Comparison of ENCODE assay signal across 17 mouse cellular contexts in the genomic region with DNA sequence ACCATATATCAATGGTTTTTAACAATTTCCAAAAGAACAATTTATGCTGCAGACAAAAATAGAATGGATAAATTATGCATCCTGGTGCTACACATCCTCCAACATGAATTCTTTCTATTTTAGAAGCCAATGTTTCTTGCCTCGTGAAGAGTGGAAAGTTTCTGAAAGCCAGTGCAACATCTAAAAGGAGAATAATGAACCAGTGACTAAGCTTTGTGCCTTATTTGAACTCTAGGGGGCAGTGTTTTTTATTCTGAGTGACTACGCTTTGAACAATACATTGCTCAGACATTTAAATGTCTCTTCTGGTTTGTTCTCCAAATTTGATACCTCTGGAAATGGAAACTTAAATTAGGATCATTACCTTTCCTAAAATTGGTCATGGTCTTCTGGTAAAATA.
DNase-seq lines count a peak whose midpoint lies in the region; ATAC-seq and TF ChIP-seq lines count a peak whose summit lies in the region.
"Had no signal": no experiment of that assay in that cellular context is flagged by ENCODE, and none has a peak within 500 bp of the region (broad histone marks: within the 10 kb centered on the region; RNA-seq: fewer than 3 reads in every experiment).

No protein-coding gene starts in this region.

- no peak overlapping the region for H3K9ac ChIP-seq in heart, adult 2 months (ENCODE audit: low read depth, low read length)
- no peak overlapping the region for H3K9ac ChIP-seq in heart, embryonic 12.5 days
- no peak overlapping the region for H3K9ac ChIP-seq in kidney, embryonic 16.5 days (replicated peaks; ENCODE audit: low read length)
- H3K9ac ChIP-seq: hindbrain, embryonic 15.5 days had no signal

- ATAC-seq in heart, embryonic 12.5 days (ENCODE audit: insufficient number of reproducible peaks, low FRiP score), result no peak
- ATAC-seq in kidney, embryonic 16.5 days (ENCODE audit: low FRiP score, low TSS enrichment), result no peak
- no peak for ATAC-seq in megakaryocyte progenitor cell, adult 5-6 weeks (replicated peaks; ENCODE audit: poor library complexity)
- ATAC-seq: intestine, postnatal 0 days had no signal

- WGBS in heart, adult 2 months, result 65% methylated on average over 2 of the region's 2 CpGs
- 71% methylated on average over 2 of the region's 2 CpGs for WGBS in heart, embryonic 12.5 days
- 73% methylated on average over 2 of the region's 2 CpGs for WGBS in kidney, embryonic 16.5 days

- no peak for TF ChIP-seq EP300 in heart, adult 2 months (IDR thresholded peaks at IDR 0.05; ENCODE audit: insufficient read depth, low read depth, low read length)

- H3K79me2 ChIP-seq in heart, adult 2 months (replicated peaks; ENCODE audit: control insufficient read depth, insufficient read depth, low read length), result no peaks in the 10 kb centered on the region

- H3K9me3 ChIP-seq in heart, embryonic 12.5 days (replicated peaks), result no peaks in the 10 kb centered on the region
- H3K9me3 ChIP-seq in kidney, embryonic 16.5 days (ENCODE audit: low read length), result no peaks in the 10 kb centered on the region
- H3K9me3 ChIP-seq: hindbrain, embryonic 15.5 days had no signal

- H3K4me2 ChIP-seq in heart, embryonic 12.5 days, result no peak overlapping the region
- H3K4me2 ChIP-seq in kidney, embryonic 16.5 days (replicated peaks; ENCODE audit: low read depth, low read length), result no peak overlapping the region
- H3K4me2 ChIP-seq: heart, embryonic 11.5 days; hindbrain, embryonic 15.5 days; liver, embryonic 11.5 days had no signal

- TF ChIP-seq CTCF in heart, adult 2 months (IDR thresholded peaks at IDR 0.05), result peak; percentile 43

- H3K4me3 ChIP-seq in heart, adult 2 months, result no peak overlapping the region
- H3K4me3 ChIP-seq in heart, embryonic 12.5 days, result no peak overlapping the region
- no peak overlapping the region for H3K4me3 ChIP-seq in kidney, embryonic 16.5 days (ENCODE audit: low read length)
- H3K4me3 ChIP-seq: hindbrain, embryonic 15.5 days had no signal

- intact Hi-C loops in heart, adult 2 months (cut with DNase I), result no loop called here

- H3K36me3 ChIP-seq in heart, adult 2 months (ENCODE audit: control insufficient read depth, insufficient read depth, low read length), result no peaks in the 10 kb centered on the region
- H3K36me3 ChIP-seq in heart, embryonic 12.5 days, result no peaks in the 10 kb centered on the region
- H3K36me3 ChIP-seq in kidney, embryonic 16.5 days (ENCODE audit: insufficient read depth, low read length), result no peaks in the 10 kb centered on the region
- H3K36me3 ChIP-seq: hindbrain, embryonic 15.5 days had no signal

- no peak overlapping the region for H3K27ac ChIP-seq in heart, adult 2 months
- H3K27ac ChIP-seq in heart, embryonic 12.5 days (ENCODE audit: poor library complexity, severe bottlenecking), result no peak overlapping the region
- no peak overlapping the region for H3K27ac ChIP-seq in kidney, embryonic 16.5 days (ENCODE audit: low read length)
- H3K27ac ChIP-seq: hindbrain, embryonic 15.5 days had no signal

- no peak for DNase-seq in heart, adult 2 months
- DNase-seq in lung, postnatal 36 days, result peak; percentile 1
- DNase-seq in lung, postnatal 14 days, result no peak
- DNase-seq in NIH3T3 (ENCODE audit: low read depth), result peak; percentile 14
- DNase-seq: cerebellum, adult 11 months; cerebellum, postnatal 25 days; gastrocnemius, postnatal 36 days; kidney, postnatal 25 days; right cerebral cortex, postnatal 14 days; thymus, postnatal 25 days had no signal

- no peaks in the 10 kb centered on the region for H3K27me3 ChIP-seq in heart, adult 2 months (ENCODE audit: control insufficient read depth, insufficient read depth, low read length)
- H3K27me3 ChIP-seq in heart, embryonic 12.5 days (replicated peaks), result no peaks in the 10 kb centered on the region
- H3K27me3 ChIP-seq in kidney, embryonic 16.5 days (ENCODE audit: insufficient read depth, low read length), result no peaks in the 10 kb centered on the region
- H3K27me3 ChIP-seq: hindbrain, embryonic 15.5 days had no signal

- no peak for TF ChIP-seq POLR2A in heart, adult 2 months (IDR thresholded peaks at IDR 0.05; ENCODE audit: insufficient read depth, low read depth, low read length)

- H3K4me1 ChIP-seq in heart, adult 2 months (ENCODE audit: control insufficient read depth, insufficient read depth, low read length), result no peaks in the 10 kb centered on the region
- 0 out of 2 replicates have a peak, but pooled peaks cover 3% of the 10 kb centered on the region for H3K4me1 ChIP-seq in heart, embryonic 12.5 days (replicated peaks)
- H3K4me1 ChIP-seq in kidney, embryonic 16.5 days (ENCODE audit: insufficient read depth, low read length), result no peaks in the 10 kb centered on the region
- H3K4me1 ChIP-seq: hindbrain, embryonic 15.5 days had no signal

Comparison
In these comparisons a context has a peak if more than half of its experiments do, and no peak if none do; other contexts are left out.
1. DNase-seq: peak in lung, postnatal 36 days (single experiment) and NIH3T3 (single experiment); none in heart, adult 2 months (0 of 2) and lung, postnatal 14 days (single experiment).